Mouse (Mus musculus): ENCODE measurements around the gene Gpa33. TPM values are rescaled to one million over a fixed set of nuclear protein-coding genes. Genes with fewer than 3 reads are reported as not detected.

The Gpa33 gene
- total and polyA plus RNA-seq, 3 experiments: not detected

GRCm38 (mm10) chr1:166149441-166149840, 19.4 kb downstream of the Gpa33 start:
- Histone ChIP-seq H3K4me3 (ENCODE audit: control insufficient read depth in 1 of 2, insufficient read depth in 1 of 2, low read depth in 2 of 2, low read length in 2 of 2) (peak overlapping the region in 1 of 2 experiments; percentile 8; a peak in 1 of 4 replicates), H3K27me3 (ENCODE audit: control insufficient read depth in 1 of 2, insufficient read depth in 2 of 2, low read length in 2 of 2) (no peaks in the 10 kb centered on the region), H3K27ac (ENCODE audit: control insufficient read depth, low read depth, low read length) (peak overlapping the region; percentile 15; the same call in 1 of the 2 replicates), H3K4me1 (ENCODE audit: control insufficient read depth in 1 of 2, insufficient read depth in 2 of 2, low read length in 2 of 2) (peaks cover 4 to 26% of the 10 kb centered on the region in 2 experiments; a peak in 3 of 4 replicates), H3K9ac (ENCODE audit: control insufficient read depth, low read depth, low read length, poor library complexity, severe bottlenecking) (peak overlapping the region; percentile 14; the same call in 1 of the 2 replicates), H3K9me3 (replicated peaks; ENCODE audit: insufficient read depth, low read length) (no peaks in the 10 kb centered on the region), H3K36me3 (ENCODE audit: control insufficient read depth in 1 of 2, insufficient read depth in 2 of 2, low read length in 2 of 2) (peaks cover 0 to 11% of the 10 kb centered on the region in 2 experiments; a peak in 2 of 4 replicates), H3K79me2 (ENCODE audit: control insufficient read depth, insufficient read depth, low read length, poor library complexity) (no peaks in the 10 kb centered on the region)
- peak; percentile 71 for DNase-seq (ENCODE audit: low read depth, low spot score)
- TF ChIP-seq TBP (IDR thresholded peaks at IDR 0.05; ENCODE audit: low read depth, low read length) (no peak), GATA1 (IDR thresholded peaks at IDR 0.05; ENCODE audit: low read depth, low read length) (peak; percentile 58; the same call in 1 of the 2 replicates)

- H3K36me3 ChIP-seq (ENCODE audit: control insufficient read depth in 1 of 2, insufficient read depth in 2 of 2, low read length in 2 of 2): peaks cover 0 to 11% of the 10 kb centered on the region in 2 experiments; a peak in 2 of 4 replicates
- H3K27ac ChIP-seq (ENCODE audit: control insufficient read depth, low read depth, low read length): no peak overlapping the region
- no peaks in the 10 kb centered on the region for H3K9me3 ChIP-seq (replicated peaks; ENCODE audit: insufficient read depth, low read length)
- no peak overlapping the region for H3K4me3 ChIP-seq (ENCODE audit: control insufficient read depth in 1 of 2, insufficient read depth in 1 of 2, low read depth in 2 of 2, low read length in 2 of 2)
- peak; percentile 36 for DNase-seq (ENCODE audit: low read depth, low spot score)
- no peaks in the 10 kb centered on the region for H3K79me2 ChIP-seq (ENCODE audit: control insufficient read depth, insufficient read depth, low read length, poor library complexity)
- H3K27me3 ChIP-seq (ENCODE audit: control insufficient read depth in 1 of 2, insufficient read depth in 2 of 2, low read length in 2 of 2): no peaks in the 10 kb centered on the region
- H3K4me1 ChIP-seq (ENCODE audit: control insufficient read depth in 1 of 2, insufficient read depth in 2 of 2, low read length in 2 of 2): peaks cover 4 to 26% of the 10 kb centered on the region in 2 experiments; a peak in 3 of 4 replicates
- no peak overlapping the region for H3K9ac ChIP-seq (ENCODE audit: control insufficient read depth, low read depth, low read length, poor library complexity, severe bottlenecking)
- no peak for TF ChIP-seq MXI1 (IDR thresholded peaks at IDR 0.05; ENCODE audit: low read depth, low read length)
- no peak; a peak in 1 of 4 replicates for TF ChIP-seq EP300 (IDR thresholded peaks at IDR 0.05; ENCODE audit: low read depth in 1 of 2, low read length in 2 of 2)
- TF ChIP-seq GATA1 (IDR thresholded peaks at IDR 0.05; ENCODE audit: low read depth, low read length): 0 out of 2 replicates have a peak, but pooled peaks have one; percentile 9
- TF ChIP-seq POLR2AphosphoS5 (IDR thresholded peaks at IDR 0.05; ENCODE audit: borderline replicate concordance, low read depth, low read length): no peak
- no peak for TF ChIP-seq SMC3 (IDR thresholded peaks at IDR 0.05; ENCODE audit: low read depth, low read length)
- peak; percentile 12; the same call in 1 of the 2 replicates for TF ChIP-seq SIN3A (IDR thresholded peaks at IDR 0.05; ENCODE audit: low read length)
- no peak for TF ChIP-seq ZNF384 (IDR thresholded peaks at IDR 0.05; ENCODE audit: low read depth, low read length)
- 0 out of 2 replicates have a peak, but pooled peaks have one; percentile 5 for TF ChIP-seq TCF12 (IDR thresholded peaks at IDR 0.05; ENCODE audit: low read depth, low read length)
Observed at GRCm38 (mm10) chr1:166150035-166150434, 20.0 kb downstream of the Gpa33 start.

GRCm38 (mm10) chr1:166151341-166151740, 21.3 kb downstream of the Gpa33 start:
- Histone ChIP-seq H3K79me2 (ENCODE audit: control insufficient read depth, insufficient read depth, low read length, poor library complexity) (no peaks in the 10 kb centered on the region), H3K27ac (ENCODE audit: control insufficient read depth, low read depth, low read length) (no peak overlapping the region), H3K4me1 (ENCODE audit: control insufficient read depth in 1 of 2, insufficient read depth in 2 of 2, low read length in 2 of 2) (peaks cover 4 to 23% of the 10 kb centered on the region in 2 experiments; a peak in 3 of 4 replicates), H3K27me3 (ENCODE audit: control insufficient read depth in 1 of 2, insufficient read depth in 2 of 2, low read length in 2 of 2) (no peaks in the 10 kb centered on the region; a peak in 1 of 4 replicates), H3K36me3 (ENCODE audit: control insufficient read depth in 1 of 2, insufficient read depth in 2 of 2, low read length in 2 of 2) (peaks cover 0 to 11% of the 10 kb centered on the region in 2 experiments; a peak in 2 of 4 replicates), H3K4me3 (ENCODE audit: control insufficient read depth in 1 of 2, insufficient read depth in 1 of 2, low read depth in 2 of 2, low read length in 2 of 2) (no peak overlapping the region), H3K9ac (ENCODE audit: control insufficient read depth, low read depth, low read length, poor library complexity, severe bottlenecking) (no peak overlapping the region), H3K9me3 (replicated peaks; ENCODE audit: insufficient read depth, low read length) (no peaks in the 10 kb centered on the region)
- no peak for DNase-seq (ENCODE audit: low read depth, low spot score)
- no peak for TF ChIP-seq GABPA (IDR thresholded peaks at IDR 0.05; ENCODE audit: low read depth, low read length)
- TF ChIP-seq POLR2AphosphoS5 (IDR thresholded peaks at IDR 0.05; ENCODE audit: borderline replicate concordance, low read depth, low read length): no peak
- no peak for TF ChIP-seq ETS1 (IDR thresholded peaks at IDR 0.05; ENCODE audit: low read depth, low read length)
- TF ChIP-seq HCFC1 (IDR thresholded peaks at IDR 0.05; ENCODE audit: low read depth, low read length): no peak
- no peak for TF ChIP-seq ZC3H11A (IDR thresholded peaks at IDR 0.05; ENCODE audit: low read depth, low read length)
- no peak for TF ChIP-seq ZMIZ1 (IDR thresholded peaks at IDR 0.05; ENCODE audit: low read depth, low read length)
- no peak for TF ChIP-seq KAT2A (conservative IDR thresholded peaks at IDR 0.05; ENCODE audit: low read depth, low read length)
- no peak for TF ChIP-seq CTCF (IDR thresholded peaks at IDR 0.05 in 2 of 3, conservative IDR thresholded peaks at IDR 0.05 in 1 of 3; ENCODE audit: control insufficient read depth in 1 of 3, insufficient read depth in 1 of 3, low read depth in 2 of 3, low read length in 3 of 3, poor library complexity in 1 of 3, severe bottlenecking in 1 of 3)
- TF ChIP-seq MAZ (IDR thresholded peaks at IDR 0.05; ENCODE audit: low read depth, low read length): no peak
- no peak for TF ChIP-seq CHD2 (IDR thresholded peaks at IDR 0.05; ENCODE audit: low read length)
- no peak for TF ChIP-seq MAX (IDR thresholded peaks at IDR 0.05; ENCODE audit: low read length)
- no peak for TF ChIP-seq SMC3 (IDR thresholded peaks at IDR 0.05; ENCODE audit: low read depth, low read length)
- TF ChIP-seq MYC (IDR thresholded peaks at IDR 0.05; ENCODE audit: low read depth, low read length): no peak
- TF ChIP-seq NRF1 (IDR thresholded peaks at IDR 0.05; ENCODE audit: insufficient read depth, low read depth, low read length, poor library complexity, severe bottlenecking): no peak
- TF ChIP-seq POLR2AphosphoS2 (IDR thresholded peaks at IDR 0.05; ENCODE audit: low read length): no peak
- TF ChIP-seq RCOR1 (IDR thresholded peaks at IDR 0.05; ENCODE audit: low read depth, low read length): no peak
- no peak for TF ChIP-seq POLR2A (IDR thresholded peaks at IDR 0.05; ENCODE audit: control insufficient read depth in 1 of 2, insufficient read depth in 1 of 2, low read depth in 1 of 2, low read length in 2 of 2, poor library complexity in 1 of 2)
- TF ChIP-seq BHLHE40 (IDR thresholded peaks at IDR 0.05; ENCODE audit: borderline replicate concordance, low read depth, low read length): no peak
- no peak for TF ChIP-seq ELF1 (IDR thresholded peaks at IDR 0.05; ENCODE audit: low read depth, low read length)
- TF ChIP-seq ZNF384 (IDR thresholded peaks at IDR 0.05; ENCODE audit: low read depth, low read length): no peak

All from MEL (cell line).